Mouse (Mus musculus) neural tube, embryonic 13.5 days (tissue): ENCODE data around the gene Cyp1a1. TPM values are rescaled to one million over a fixed set of nuclear protein-coding genes. Genes with fewer than 3 reads are reported as not detected.
"Not testable (repeated sequence)": the region's sequence is repeated elsewhere in the genome, so short reads cannot be mapped to it uniquely, and the experiment has no call there.

Experiments
- ATAC-seq: fragments of 200-750 bp; cut with Nextera tagmentation; 2 replicates; pipeline ENCODE4 v1.8.0; 2017; ENCODE audit warnings: low read depth, mild to moderate bottlenecking, moderate TSS enrichment, moderate library complexity
- H3K27ac ChIP-seq: fragments of 300-500 bp; sonication (generic); replicated peaks from 2 replicates; pipeline ENCODE4 v1.5.1; 2015; ENCODE audit warnings: moderate library complexity, mild to moderate bottlenecking, inconsistent platforms
- H3K27me3 ChIP-seq: fragments of 300-500 bp; sonication (generic); 2 replicates; pipeline ENCODE4 v1.6.1; 2015; ENCODE audit warnings: mild to moderate bottlenecking, inconsistent platforms
- H3K36me3 ChIP-seq: fragments of 300-500 bp; sonication (generic); 2 replicates; pipeline ENCODE4 v1.6.1; 2015; ENCODE audit warnings: mild to moderate bottlenecking, inconsistent platforms
- H3K4me1 ChIP-seq: fragments of 300-500 bp; sonication (generic); replicated peaks from 2 replicates; pipeline ENCODE4 v1.6.1; 2015; ENCODE audit warnings: inconsistent platforms
- H3K4me2 ChIP-seq: fragments of 300-500 bp; sonication (generic); 2 replicates; pipeline ENCODE4 v1.6.1; 2015; ENCODE audit warnings: inconsistent platforms, mild to moderate bottlenecking, moderate library complexity
- H3K4me3 ChIP-seq: fragments of 300-500 bp; sonication (generic); 2 replicates; pipeline ENCODE4 v1.5.1; 2015; ENCODE audit warnings: mild to moderate bottlenecking, inconsistent platforms
- H3K9ac ChIP-seq: fragments of 300-500 bp; sonication (generic); 2 replicates; pipeline ENCODE4 v1.6.1; 2015; ENCODE audit warnings: moderate library complexity, mild to moderate bottlenecking, inconsistent platforms
- H3K9me3 ChIP-seq: fragments of 300-500 bp; sonication (generic); 2 replicates; pipeline ENCODE4 v1.6.1; 2016; ENCODE audit warnings: inconsistent platforms
- WGBS: fragments of 180-500 bp; shearing (Covaris S2); methylation state at CpG from one replicate; pipeline ENCODE4 v1.1.7; 2015; 5-methylcytosine and 5-hydroxymethylcytosine counted together
- polyA plus RNA-seq: library from polyadenylated mRNA; unstranded; fragments of >200 nt; fragmentation: Nextera tagmentation; extraction: Ambion mirVana; gene quantifications from 2 replicates; pipeline ENCODE4 v1.2.1, GENCODE M21; 2015

The Cyp1a1 gene
- polyA plus RNA-seq, 1 experiment from 2014 or later: 0.15 TPM

GRCm38 (mm10) chr9:57710214-57710613 lies 22.5 kb downstream of the Cyp1a1 start:
- peaks cover 20% of the 10 kb centered on the region for H3K4me1 ChIP-seq
- H3K9ac ChIP-seq, H3K4me2 ChIP-seq, H3K9me3 ChIP-seq, H3K27ac ChIP-seq, H3K27me3 ChIP-seq, ATAC-seq, H3K4me3 ChIP-seq: not testable (repeated sequence)
- WGBS: 94% methylated on average over 5 of the region's 5 CpGs
- peaks cover 25% of the 10 kb centered on the region for H3K36me3 ChIP-seq

- no peak overlapping the region for H3K27ac ChIP-seq
- peaks cover 4% of the 10 kb centered on the region; the same call in 1 of the 2 replicates for H3K9me3 ChIP-seq
- H3K27me3 ChIP-seq: no peaks in the 10 kb centered on the region
- no peak overlapping the region for H3K9ac ChIP-seq
- H3K4me2 ChIP-seq: no peak overlapping the region
- no peak overlapping the region for H3K4me3 ChIP-seq
- WGBS: 86% methylated on average over 2 of the region's 2 CpGs
- H3K4me1 ChIP-seq: peaks cover 20% of the 10 kb centered on the region
- peaks cover 42% of the 10 kb centered on the region for H3K36me3 ChIP-seq
- ATAC-seq: no peak
Measured at GRCm38 (mm10) chr9:57712194-57712593, 24.5 kb downstream of the Cyp1a1 start.

GRCm38 (mm10) chr9:57718408-57718807 lies 30.7 kb downstream of the Cyp1a1 start:
- no peaks in the 10 kb centered on the region for H3K27me3 ChIP-seq
- H3K4me3 ChIP-seq: no peak overlapping the region
- H3K9ac ChIP-seq: no peak overlapping the region
- H3K4me1 ChIP-seq: peaks cover 7% of the 10 kb centered on the region; the same call in 1 of the 2 replicates
- no peaks in the 10 kb centered on the region for H3K9me3 ChIP-seq
- H3K4me2 ChIP-seq: no peak overlapping the region
- WGBS: 82% methylated on average over 7 of the region's 7 CpGs
- peaks cover 71% of the 10 kb centered on the region for H3K36me3 ChIP-seq
- ATAC-seq: no peak
- H3K27ac ChIP-seq: no peak overlapping the region

- H3K4me2 ChIP-seq: no peak overlapping the region
- ATAC-seq: no peak
- 96% methylated on average over 3 of the region's 3 CpGs for WGBS
- H3K27ac ChIP-seq: no peak overlapping the region
- peaks cover 12% of the 10 kb centered on the region; the same call in 1 of the 2 replicates for H3K4me1 ChIP-seq
- H3K36me3 ChIP-seq: peaks cover 56% of the 10 kb centered on the region
- H3K27me3 ChIP-seq: no peaks in the 10 kb centered on the region
- no peak overlapping the region for H3K9ac ChIP-seq
- no peaks in the 10 kb centered on the region for H3K9me3 ChIP-seq
- no peak overlapping the region for H3K4me3 ChIP-seq
Measured at GRCm38 (mm10) chr9:57720736-57721135, 33.0 kb downstream of the Cyp1a1 start.

GRCm38 (mm10) chr9:57722371-57722770 lies 34.6 kb downstream of the Cyp1a1 start:
- H3K9me3 ChIP-seq: no peaks in the 10 kb centered on the region
- H3K4me3 ChIP-seq: no peak overlapping the region
- 81% methylated on average over 1 of the region's 1 CpGs for WGBS
- H3K4me2 ChIP-seq: no peak overlapping the region
- no peak for ATAC-seq
- no peak overlapping the region for H3K27ac ChIP-seq
- no peaks in the 10 kb centered on the region for H3K27me3 ChIP-seq
- H3K9ac ChIP-seq: no peak overlapping the region
- peaks cover 60% of the 10 kb centered on the region for H3K36me3 ChIP-seq
- peaks cover 12% of the 10 kb centered on the region; the same call in 1 of the 2 replicates for H3K4me1 ChIP-seq

- ATAC-seq: no peak
- Histone ChIP-seq H3K4me3 (no peak overlapping the region), H3K4me2 (no peak overlapping the region), H3K36me3 (peaks cover 61% of the 10 kb centered on the region), H3K27ac (no peak overlapping the region), H3K9ac (no peak overlapping the region), H3K9me3 (no peaks in the 10 kb centered on the region), H3K27me3 (no peaks in the 10 kb centered on the region), H3K4me1 (peaks cover 12% of the 10 kb centered on the region; the same call in 1 of the 2 replicates)
- 73% methylated on average over 5 of the region's 5 CpGs for WGBS
Measured at GRCm38 (mm10) chr9:57723315-57723715, 35.6 kb downstream of the Cyp1a1 start.

- peaks cover 57% of the 10 kb centered on the region for H3K36me3 ChIP-seq
- no peaks in the 10 kb centered on the region for H3K27me3 ChIP-seq
- no peaks in the 10 kb centered on the region for H3K9me3 ChIP-seq
- H3K9ac ChIP-seq: no peak overlapping the region
- H3K4me3 ChIP-seq: no peak overlapping the region
- H3K4me1 ChIP-seq: peaks cover 12% of the 10 kb centered on the region; the same call in 1 of the 2 replicates
- H3K27ac ChIP-seq: no peak overlapping the region
- H3K4me2 ChIP-seq: no peak overlapping the region
- WGBS: 90% methylated on average over 5 of the region's 5 CpGs
- no peak for ATAC-seq
Measured at GRCm38 (mm10) chr9:57723796-57724195, 36.1 kb downstream of the Cyp1a1 start.

GRCm38 (mm10) chr9:57724701-57725100 lies 37.0 kb downstream of the Cyp1a1 start:
- peaks cover 12% of the 10 kb centered on the region; the same call in 1 of the 2 replicates for H3K4me1 ChIP-seq
- H3K9me3 ChIP-seq: no peaks in the 10 kb centered on the region
- WGBS: 97% methylated on average over 3 of the region's 3 CpGs
- no peak overlapping the region for H3K4me2 ChIP-seq
- H3K27ac ChIP-seq: no peak overlapping the region
- H3K9ac ChIP-seq: no peak overlapping the region
- ATAC-seq: no peak
- no peak overlapping the region for H3K4me3 ChIP-seq
- H3K27me3 ChIP-seq: no peaks in the 10 kb centered on the region
- H3K36me3 ChIP-seq: peaks cover 57% of the 10 kb centered on the region

GRCm38 (mm10) chr9:57728312-57728711 lies 40.6 kb downstream of the Cyp1a1 start:
- Histone ChIP-seq H3K4me2 (no peak overlapping the region), H3K27me3 (no peaks in the 10 kb centered on the region), H3K9me3 (no peaks in the 10 kb centered on the region), H3K4me3 (no peak overlapping the region), H3K36me3 (peaks cover 54% of the 10 kb centered on the region), H3K27ac (no peak overlapping the region), H3K4me1 (0 out of 2 replicates have a peak, but pooled peaks cover 5% of the 10 kb centered on the region), H3K9ac (no peak overlapping the region)
- no peak for ATAC-seq
- WGBS: 98% methylated on average over 1 of the region's 1 CpGs

- Histone ChIP-seq H3K9me3 (no peaks in the 10 kb centered on the region), H3K27ac (no peak overlapping the region), H3K4me2 (no peak overlapping the region), H3K4me3 (no peak overlapping the region), H3K36me3 (peaks cover 35% of the 10 kb centered on the region), H3K4me1 (peaks cover 7% of the 10 kb centered on the region), H3K9ac (no peak overlapping the region), H3K27me3 (no peaks in the 10 kb centered on the region)
- ATAC-seq: no peak
- WGBS: 95% methylated on average over 6 of the region's 6 CpGs
Measured at GRCm38 (mm10) chr9:57733606-57734005, 45.9 kb downstream of the Cyp1a1 start.

- peaks cover 7% of the 10 kb centered on the region for H3K4me1 ChIP-seq
- H3K27ac ChIP-seq: no peak overlapping the region
- WGBS: 90% methylated on average over 5 of the region's 5 CpGs
- no peak overlapping the region for H3K9ac ChIP-seq
- no peaks in the 10 kb centered on the region for H3K9me3 ChIP-seq
- no peak for ATAC-seq
- H3K4me3 ChIP-seq: no peak overlapping the region
- no peaks in the 10 kb centered on the region for H3K27me3 ChIP-seq
- H3K36me3 ChIP-seq: peaks cover 45% of the 10 kb centered on the region
- no peak overlapping the region for H3K4me2 ChIP-seq
Measured at GRCm38 (mm10) chr9:57739863-57740262, 52.1 kb downstream of the Cyp1a1 start.

- H3K4me3 ChIP-seq: no peak overlapping the region
- no peak overlapping the region for H3K9ac ChIP-seq
- H3K4me2 ChIP-seq: no peak overlapping the region
- H3K9me3 ChIP-seq: no peaks in the 10 kb centered on the region
- H3K36me3 ChIP-seq: peaks cover 90% of the 10 kb centered on the region
- 0 out of 2 replicates have a peak, but pooled peaks have one; percentile 11 for ATAC-seq
- H3K27ac ChIP-seq: no peak overlapping the region
- no peaks in the 10 kb centered on the region for H3K4me1 ChIP-seq
- no peaks in the 10 kb centered on the region for H3K27me3 ChIP-seq
- 76% methylated on average over 3 of the region's 3 CpGs for WGBS
Measured at GRCm38 (mm10) chr9:57744462-57745091, 56.8 kb downstream of the Cyp1a1 start.

- Histone ChIP-seq H3K27ac (no peak overlapping the region), H3K36me3 (peaks cover 91% of the 10 kb centered on the region), H3K4me3 (no peak overlapping the region), H3K9ac (no peak overlapping the region), H3K4me1 (no peaks in the 10 kb centered on the region), H3K27me3 (no peaks in the 10 kb centered on the region), H3K4me2 (no peak overlapping the region), H3K9me3 (no peaks in the 10 kb centered on the region)
- WGBS: 79% methylated on average over 1 of the region's 1 CpGs
- no peak for ATAC-seq
Measured at GRCm38 (mm10) chr9:57747067-57747466, 59.3 kb downstream of the Cyp1a1 start.
